Mouse (Mus musculus) olfactory bulb, adult 2 months (tissue): ENCODE measurements at regions not wholly inside any gene's neighbourhood (a gene's known extent, or its start where the extent isn't known, plus 50 kb on each side); places are given as distances from the start of the nearest gene placed in this dataset.

ENCODE experiments used
- CTCF ChIP-seq: fragments of 200-500 bp; IDR thresholded peaks from 2 replicates; pipeline ENCODE4 v1.5.1; 2012; ENCODE audit warnings: low read depth, mild to moderate bottlenecking, low read length, moderate library complexity; ENCODE audit not compliant: insufficient read depth
- POLR2A ChIP-seq: fragments of 200-500 bp; IDR thresholded peaks from 2 replicates; pipeline ENCODE4 v1.6.1; 2012; ENCODE audit warnings: mild to moderate bottlenecking, low read depth, low read length, moderate library complexity; ENCODE audit not compliant: insufficient read depth

- no peak for TF ChIP-seq POLR2A
- no peak for TF ChIP-seq CTCF
Measured at GRCm38 (mm10) chr15:17204739-17205138, 476.2 kb downstream of the Cdh9 start.
